Mouse (Mus musculus): ENCODE measurements around the gene Tceanc.

Gene Tceanc

GRCm38 (mm10) chrX:166518345-166518744, at the start of gene Tceanc:
TSS of gene Tceanc (minus strand) at chrX:166518567.
- DNase-seq, result no peak

DNA sequence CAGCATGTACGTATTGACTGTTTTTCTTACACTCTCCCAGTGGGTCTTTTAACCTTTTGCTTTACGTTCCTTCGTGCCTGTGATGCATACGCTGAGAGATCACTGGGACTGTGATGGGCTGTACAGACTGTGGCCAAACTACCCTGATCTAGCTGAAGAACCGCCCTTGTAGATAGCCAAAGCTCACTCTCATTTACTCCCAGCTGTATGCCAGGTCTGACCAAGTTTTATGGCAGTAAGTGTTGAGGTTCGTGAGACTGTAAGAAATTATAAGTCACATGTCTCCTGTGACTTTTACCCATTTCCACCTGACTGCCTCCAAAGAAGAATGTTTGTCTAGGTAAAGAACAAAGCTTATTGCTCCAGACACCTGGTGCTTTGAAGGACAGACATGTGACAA, 47.6 kb upstream of the Tceanc start:
- DNase-seq, result no peak

- DNase-seq, result no peak
Observed at GRCm38 (mm10) chrX:166565401-166565800, 47.0 kb upstream of the Tceanc start.

- DNase-seq, result no peak
Observed at GRCm38 (mm10) chrX:166564900-166565299, 46.5 kb upstream of the Tceanc start.

DNA sequence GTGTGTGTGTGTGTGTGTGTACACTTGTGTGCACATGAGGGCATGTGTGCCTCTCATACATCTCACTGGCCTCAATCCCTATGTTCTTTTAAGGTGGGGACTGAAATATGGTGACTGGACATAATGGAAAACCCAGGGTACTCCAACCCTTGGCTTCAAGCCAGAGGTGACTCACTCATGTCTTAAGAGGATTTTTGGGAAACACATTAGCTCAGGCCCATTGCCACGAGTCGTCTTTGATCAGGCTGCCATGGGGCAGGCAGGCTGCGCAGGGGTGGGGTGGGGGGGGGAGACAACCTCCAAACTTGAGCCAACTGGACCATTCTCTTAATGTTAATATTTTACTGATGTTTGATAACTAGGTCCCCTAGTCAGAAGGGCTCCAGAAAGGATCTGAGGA, 41.0 kb upstream of the Tceanc start:
- peak; percentile 4 to 37 for DNase-seq

GRCm38 (mm10) chrX:166552355-166552754, 34.0 kb upstream of the Tceanc start:
- no peak for DNase-seq

- DNase-seq, result peak; percentile 23 to 30
Observed at GRCm38 (mm10) chrX:166546495-166546894, 28.1 kb upstream of the Tceanc start.

GRCm38 (mm10) chrX:166535138-166535537, 16.8 kb upstream of the Tceanc start:
- DNase-seq, result no peak

DNA sequence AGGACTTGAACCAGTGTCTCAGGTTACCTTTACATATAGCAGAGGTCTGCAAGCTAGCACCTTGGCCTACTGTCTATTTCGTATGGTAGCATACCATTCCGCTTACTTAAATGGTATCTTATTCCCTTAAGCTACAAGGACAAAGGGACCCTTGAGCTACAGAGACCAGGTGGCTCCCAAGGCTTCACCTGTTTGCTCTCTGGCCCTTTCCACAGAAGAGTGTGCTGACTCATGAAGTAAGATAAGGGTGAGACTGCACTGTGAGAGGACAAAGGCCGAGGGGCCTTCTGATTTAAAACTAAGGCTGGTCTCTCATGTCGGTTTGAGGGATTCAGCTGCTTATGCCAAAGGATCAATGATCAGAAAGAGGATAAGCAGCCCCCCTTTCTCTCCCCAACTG, 15.1 kb upstream of the Tceanc start:
- no peak for DNase-seq

GRCm38 (mm10) chrX:166531671-166532070, 13.3 kb upstream of the Tceanc start:
- no peak for DNase-seq

DNA sequence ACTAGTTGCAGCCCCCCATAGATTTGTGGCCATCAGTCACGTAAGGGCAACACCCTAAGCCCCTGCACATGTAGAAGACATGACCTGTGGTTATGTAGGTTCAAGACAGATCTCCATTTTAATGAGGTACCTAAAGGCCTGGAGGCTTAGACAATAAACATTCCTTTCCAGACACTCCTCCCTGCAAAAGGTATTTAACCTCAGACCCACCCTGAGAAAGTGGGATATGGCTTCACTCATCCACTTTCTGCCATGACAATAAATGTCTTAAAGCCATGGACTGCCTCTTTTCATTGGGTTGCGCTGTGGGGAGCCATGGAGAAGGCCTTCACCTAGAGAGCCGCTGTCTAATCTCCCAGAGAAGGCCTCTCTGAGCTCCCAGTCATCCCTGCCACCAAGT, 9.8 kb upstream of the Tceanc start:
- DNase-seq, result no peak

DNA sequence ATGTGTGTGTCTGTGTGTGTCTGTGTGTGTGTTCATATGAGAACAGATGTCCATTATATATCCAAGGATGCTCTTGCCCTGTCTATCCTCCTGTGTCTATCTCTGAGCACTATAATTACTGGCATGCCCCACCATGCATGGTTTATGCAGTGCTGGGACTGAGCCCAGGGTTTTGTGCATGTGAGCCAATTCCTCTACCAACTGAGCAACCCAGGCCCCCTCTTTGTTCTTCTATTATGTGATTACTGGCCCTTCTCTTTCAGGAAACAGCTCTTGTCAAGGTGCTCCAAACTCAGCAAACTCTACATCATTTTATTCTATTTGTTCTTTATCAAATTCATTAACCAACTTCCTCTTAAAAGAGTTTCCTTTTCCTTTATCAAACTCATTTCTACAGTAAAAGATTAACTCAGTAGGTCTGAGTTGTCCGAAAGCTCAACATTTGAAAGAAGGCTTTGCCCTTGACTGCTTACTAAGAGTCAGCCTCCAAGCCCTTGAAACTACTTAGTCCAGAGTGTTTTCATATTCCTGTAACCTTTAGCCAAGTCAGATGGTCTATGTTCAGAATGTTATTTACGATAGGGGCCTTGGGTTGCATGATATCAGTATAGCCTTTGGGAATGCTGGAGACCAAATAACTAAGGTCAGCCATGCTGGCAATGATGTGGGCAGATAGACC, 7.4 kb upstream of the Tceanc start:
- peak in 1 of 2 experiments; percentile 17 for DNase-seq

DNA sequence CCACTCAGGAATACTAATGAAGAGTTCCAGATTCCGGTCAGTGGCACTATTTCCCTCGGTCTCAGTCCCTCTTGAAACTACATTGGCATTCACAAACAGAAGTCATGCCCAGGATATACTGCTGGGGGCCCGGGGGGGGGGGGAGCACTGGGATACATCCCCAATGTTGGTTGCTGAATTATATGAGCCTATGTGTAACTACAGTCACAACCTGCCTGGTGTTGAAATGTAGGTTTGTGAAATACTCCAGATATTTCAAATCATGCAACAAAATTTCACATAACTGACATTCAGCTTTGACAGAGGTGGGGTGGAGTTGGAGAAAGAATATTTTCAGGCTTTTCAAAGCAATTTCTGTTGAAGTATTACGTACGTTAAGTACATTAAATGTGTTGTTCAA, 2.4 kb upstream of the Tceanc start:
- no peak for DNase-seq

DNA sequence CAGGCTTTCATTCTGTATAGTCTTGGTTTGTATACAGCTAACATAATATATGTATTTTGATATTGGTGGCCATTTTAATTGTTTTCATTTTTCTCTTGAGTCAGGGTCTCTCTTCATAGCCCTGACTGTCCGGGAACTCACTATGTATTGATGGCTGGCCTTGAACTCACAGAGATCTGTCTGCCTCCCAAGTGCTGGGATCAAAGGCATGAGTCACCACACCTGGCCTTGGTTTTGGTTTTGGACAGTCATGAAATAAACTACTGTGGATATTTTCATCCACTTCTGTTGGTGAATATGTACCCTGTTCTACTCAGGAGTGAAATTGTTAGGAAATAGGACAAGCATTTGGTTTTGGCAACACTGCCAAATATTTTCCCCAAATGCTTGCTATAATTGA, 1.7 kb downstream of the Tceanc start:
- DNase-seq, result no peak

DNA sequence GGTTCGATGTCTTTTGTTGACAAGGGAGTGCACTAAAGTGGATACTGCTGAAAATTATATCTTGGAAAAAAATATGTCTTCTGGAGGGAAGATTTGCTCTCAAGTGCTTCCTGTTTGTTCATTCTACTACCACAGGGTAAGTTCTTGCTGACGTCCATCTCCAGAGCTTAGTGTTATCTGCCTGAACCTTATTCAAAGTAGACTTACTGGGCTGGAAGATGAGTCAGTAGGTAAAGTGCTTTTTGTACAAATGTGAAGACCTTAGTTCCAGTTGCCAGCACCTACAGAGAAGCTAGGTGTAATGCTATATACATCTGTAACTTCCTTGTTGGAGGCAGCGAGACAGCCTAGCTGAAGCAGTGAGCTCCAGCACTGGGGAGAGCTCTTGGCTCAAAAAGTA, 2.4 kb downstream of the Tceanc start:
- DNase-seq, result no peak

GRCm38 (mm10) chrX:166514035-166514434, 4.3 kb downstream of the Tceanc start:
- peak; percentile 19 to 47 for DNase-seq

DNA sequence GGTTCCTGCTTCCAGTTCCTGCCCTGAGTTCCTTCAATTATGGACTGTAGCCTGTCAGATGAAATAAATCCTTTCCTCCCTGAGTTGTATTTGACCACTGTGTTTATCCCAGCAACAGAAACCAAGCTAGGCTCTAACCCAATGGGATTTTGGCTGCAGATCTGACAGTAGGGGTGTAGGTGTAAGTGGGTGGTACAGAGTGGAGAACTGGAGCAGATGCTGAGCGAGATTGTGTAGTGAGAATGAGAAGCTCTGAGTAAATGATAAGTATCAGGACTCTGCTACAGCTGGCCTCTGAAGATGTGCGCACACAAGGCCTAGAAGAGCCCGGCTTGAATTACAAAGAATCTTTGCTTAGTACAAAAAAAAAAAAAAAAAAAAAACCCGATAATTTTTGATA, 6.3 kb downstream of the Tceanc start:
- DNase-seq, result no peak

DNA sequence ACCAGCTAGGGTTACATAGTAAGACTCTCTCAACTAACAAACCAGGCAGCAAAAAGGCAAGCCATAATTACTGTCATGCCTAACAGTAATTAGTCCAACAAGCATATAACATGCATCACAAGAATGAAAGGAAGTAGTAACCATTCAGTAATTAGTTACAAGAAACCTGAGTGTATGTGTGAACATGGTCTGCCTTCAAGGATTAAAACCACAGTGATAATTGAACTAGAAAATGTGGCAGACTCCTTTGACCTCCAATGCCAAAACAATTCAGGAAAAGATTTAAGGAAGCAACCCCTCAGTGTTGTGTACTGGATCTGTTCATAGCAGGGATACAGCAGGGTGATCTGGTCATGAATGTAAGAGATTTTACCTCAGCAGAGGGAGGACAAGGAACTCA, 7.3 kb downstream of the Tceanc start:
- no peak for DNase-seq

- peak; percentile 95 to 96 for DNase-seq
Observed at GRCm38 (mm10) chrX:166509761-166510738, 8.3 kb downstream of the Tceanc start.

DNA sequence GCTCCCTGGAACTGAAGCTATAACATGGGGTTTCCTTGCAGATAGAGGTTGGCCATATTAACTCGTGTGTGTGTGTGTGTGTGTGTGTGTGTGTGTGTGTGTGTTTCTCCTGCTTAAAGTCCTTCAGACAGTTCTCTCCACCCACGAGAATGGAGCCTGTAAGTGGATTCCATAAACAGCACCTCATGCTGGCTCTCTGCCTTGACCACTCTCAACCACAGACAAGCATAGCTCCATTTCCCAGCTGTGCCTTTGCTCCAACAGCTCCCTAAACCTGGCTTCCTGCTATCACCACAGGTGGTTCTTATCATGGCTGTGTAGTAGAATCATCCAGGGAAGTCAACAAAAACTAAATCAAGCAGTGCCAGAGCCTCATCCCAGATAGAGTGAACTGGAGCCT, 13.9 kb downstream of the Tceanc start:
- DNase-seq, result peak; percentile 13 to 19

- no peak for DNase-seq
Observed at GRCm38 (mm10) chrX:166499496-166500190, 18.7 kb downstream of the Tceanc start.

DNA sequence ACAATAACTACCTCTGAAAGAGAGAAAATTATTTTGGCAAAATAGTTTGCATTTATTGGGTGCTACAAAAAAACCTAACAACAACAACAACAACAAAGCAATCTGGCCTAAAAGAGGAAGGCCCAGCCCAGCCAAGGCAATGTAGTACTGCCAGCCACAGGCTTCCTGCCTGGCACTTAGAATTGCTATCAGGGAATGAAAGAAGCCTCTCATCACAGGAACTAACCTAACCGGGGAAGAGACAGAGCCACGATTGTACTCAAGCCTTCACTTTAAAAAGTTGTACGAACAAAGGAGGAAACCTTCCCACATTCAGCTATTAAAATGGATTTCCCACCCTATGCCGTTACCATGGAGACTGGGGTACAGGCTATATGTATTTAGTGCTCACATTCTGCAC, 20.6 kb downstream of the Tceanc start:
- no peak for DNase-seq

- no peak for DNase-seq
Observed at GRCm38 (mm10) chrX:166495052-166495451, 23.3 kb downstream of the Tceanc start.

Data from lung, adult 18-20 months (tissue).